Mouse (Mus musculus) cerebellum, adult 11-12 months (tissue): ENCODE results near the gene Aldh1l1.

ENCODE experiments used
- DNase-seq: peaks from one replicate; pipeline ENCODE4 v3.0.0; 2022

The Aldh1l1 gene

GRCm38 (mm10) chr6:90486176-90486921, at the start of gene Aldh1l1:
Gene Aldh1l1, plus strand, starts transcription at chr6:90486427.
- no peak for DNase-seq

DNA sequence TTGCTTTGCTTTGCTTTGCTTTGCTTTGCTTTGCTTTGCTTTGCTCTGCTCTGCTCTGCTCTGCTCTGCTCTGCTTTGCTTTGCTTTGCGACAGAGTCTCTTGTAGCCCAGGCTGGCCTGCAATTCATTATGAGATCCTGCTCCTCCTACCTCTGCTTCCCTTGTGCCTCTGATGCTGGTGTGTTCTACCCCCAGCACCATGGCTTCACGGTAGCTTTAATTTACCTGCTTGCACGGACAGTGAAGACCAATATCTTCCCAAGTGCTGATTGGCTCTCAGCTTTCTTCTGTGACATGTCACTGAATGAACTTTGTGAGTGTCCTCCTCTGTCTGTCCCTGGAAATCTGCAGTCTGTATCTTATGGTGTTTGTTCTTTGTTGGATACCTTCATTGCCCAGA, 49.2 kb upstream of the Aldh1l1 start:
- DNase-seq, result no peak

GRCm38 (mm10) chr6:90446883-90447282, 39.3 kb upstream of the Aldh1l1 start:
- no peak for DNase-seq

GRCm38 (mm10) chr6:90450179-90450578, 36.0 kb upstream of the Aldh1l1 start:
- peak; percentile 81 for DNase-seq

GRCm38 (mm10) chr6:90450697-90451096, 35.5 kb upstream of the Aldh1l1 start:
- peak; percentile 45 for DNase-seq

- no peak for DNase-seq
These were observed 34.7 kb upstream of the Aldh1l1 start for GRCm38 (mm10) chr6:90451512-90451911.

GRCm38 (mm10) chr6:90452603-90453002, 33.6 kb upstream of the Aldh1l1 start:
- DNase-seq, result no peak

- no peak for DNase-seq
These were observed 32.5 kb upstream of the Aldh1l1 start for GRCm38 (mm10) chr6:90453751-90454150.

DNA sequence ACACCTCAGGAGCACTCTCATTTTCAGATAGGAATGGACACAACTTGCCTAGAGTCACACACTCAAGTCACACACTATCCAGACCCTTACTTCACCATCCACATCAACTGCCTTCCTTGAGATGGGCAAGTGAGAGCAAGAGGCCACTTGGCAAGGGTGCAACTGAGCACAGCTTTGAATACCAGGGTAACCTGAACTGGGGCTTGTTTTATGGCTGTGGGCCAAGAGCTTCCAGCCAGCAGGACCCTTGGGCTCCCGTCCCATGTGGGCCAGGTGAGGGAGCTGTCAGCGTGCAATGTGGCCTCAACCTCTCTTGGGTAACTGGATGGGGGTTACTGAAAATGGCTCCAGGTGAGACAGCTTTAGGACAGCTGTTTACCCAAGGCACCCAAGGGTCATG, 28.8 kb upstream of the Aldh1l1 start:
- no peak for DNase-seq

DNA sequence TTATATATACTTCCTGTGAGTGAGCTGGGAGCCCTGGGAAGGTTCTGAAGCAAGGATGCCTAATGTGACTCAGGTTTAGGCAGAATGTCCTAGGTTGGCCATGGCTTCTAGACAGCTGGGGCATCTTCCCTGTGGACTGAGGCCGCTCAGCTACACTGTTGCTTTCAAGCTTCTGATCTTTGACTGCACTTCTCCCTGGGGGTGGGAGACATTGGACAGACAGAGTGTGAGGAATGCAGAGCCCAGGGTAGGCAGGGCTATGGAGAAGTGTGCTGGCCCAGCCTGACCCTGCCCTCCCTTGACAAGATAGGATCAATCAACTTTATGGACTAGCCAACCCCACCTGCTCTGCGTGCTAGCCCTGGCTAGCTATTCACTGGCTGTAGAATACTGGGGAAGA, 25.0 kb upstream of the Aldh1l1 start:
- DNase-seq, result no peak

DNA sequence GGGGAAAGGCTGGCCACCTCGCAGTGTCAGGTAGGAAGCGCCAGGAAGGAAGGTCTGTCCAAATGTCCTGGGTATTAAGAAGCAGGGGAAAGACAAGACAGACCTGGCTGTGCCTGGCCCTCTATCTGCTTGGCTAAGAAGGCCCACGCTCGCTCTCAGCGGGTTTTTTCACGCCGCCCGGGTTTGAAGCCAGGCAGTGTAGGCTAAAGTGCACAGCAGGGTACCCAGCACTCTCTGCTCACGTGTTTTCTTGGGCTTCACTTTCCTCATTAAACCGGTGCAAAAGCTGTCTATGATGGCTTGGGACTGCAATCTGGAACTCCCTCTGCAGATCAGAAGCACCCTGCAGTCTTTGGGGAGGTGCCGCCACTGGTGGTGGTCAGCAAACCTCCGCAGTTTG, 24.5 kb upstream of the Aldh1l1 start:
- DNase-seq, result peak; percentile 46

DNA sequence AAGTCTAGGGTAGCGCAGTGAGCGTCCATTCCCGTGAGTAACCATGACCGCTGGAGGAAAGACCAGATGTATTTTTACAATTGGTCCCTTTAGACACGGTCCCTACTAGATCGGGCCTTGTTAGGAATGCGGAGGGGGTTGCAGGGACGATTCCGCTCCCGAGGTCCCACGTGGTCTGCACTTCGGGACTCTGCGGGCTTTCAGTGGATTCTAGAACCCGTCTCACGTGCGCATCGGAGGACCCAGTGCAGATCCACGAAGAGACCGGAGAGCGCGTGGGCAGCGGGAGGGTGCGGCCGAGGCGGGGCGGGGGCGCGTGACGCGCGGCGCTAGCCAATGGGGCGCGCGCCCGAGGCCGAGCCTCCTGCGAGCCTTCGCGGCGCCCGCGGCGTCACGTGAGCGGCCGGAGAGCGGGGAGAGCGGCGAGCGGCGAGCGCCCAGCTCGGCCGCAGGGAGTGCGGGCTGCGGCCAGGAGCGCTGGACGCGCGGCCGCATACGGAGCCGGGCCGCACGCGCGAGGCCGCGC, 24.0 kb upstream of the Aldh1l1 start, which contains the start of gene Klf15:
Gene Klf15, plus strand, starts transcription at position 396 of the 526 bp plus-strand sequence.
- DNase-seq, result peak; percentile 88

DNA sequence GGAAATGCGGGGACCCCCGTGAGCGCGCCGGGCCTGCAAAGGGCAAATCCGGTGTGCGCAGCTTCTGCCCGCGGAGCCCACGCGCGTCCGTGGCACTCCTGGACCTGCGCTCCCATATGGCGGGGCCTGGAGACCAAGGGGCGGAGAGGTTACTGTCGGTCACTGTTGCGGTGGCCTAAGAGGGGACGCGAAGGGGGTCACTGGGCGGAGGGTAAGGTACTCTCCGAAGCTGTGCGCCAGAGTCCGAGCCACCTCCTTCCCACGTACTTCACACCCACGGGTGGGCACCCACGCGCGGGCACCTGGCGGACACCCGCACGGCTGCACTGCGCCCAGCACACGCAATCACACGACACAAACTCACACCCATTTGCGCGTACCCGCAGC, 23.4 kb upstream of the Aldh1l1 start:
- DNase-seq, result peak; percentile 70

GRCm38 (mm10) chr6:90463228-90463862, 22.9 kb upstream of the Aldh1l1 start:
- DNase-seq, result peak; percentile 83

DNA sequence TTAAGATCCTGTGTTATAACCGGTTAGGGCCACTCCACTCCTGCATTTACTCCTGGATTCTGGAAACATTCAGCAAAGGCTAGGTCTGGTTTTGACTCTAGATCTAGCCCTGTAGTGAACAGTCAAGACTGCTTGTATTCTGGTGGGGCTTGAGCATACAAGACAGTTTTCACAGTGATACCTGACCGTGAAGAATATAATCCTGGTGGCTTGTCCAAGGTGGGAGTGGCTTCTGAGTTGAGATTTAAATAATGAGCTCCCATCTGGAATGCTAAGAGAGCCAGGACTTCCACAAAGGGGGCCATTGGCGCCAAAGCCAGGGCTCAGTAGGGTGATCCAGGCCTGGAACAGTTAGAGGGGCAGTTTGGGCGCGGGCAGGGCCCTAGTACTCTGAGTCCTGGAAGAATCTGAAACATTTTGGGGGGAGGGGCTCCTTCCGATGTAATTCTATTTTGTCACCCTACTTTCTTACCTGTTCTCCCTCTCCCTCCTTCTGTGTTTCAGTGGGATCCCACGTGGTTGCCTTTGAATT, 22.3 kb upstream of the Aldh1l1 start:
- peak; percentile 51 for DNase-seq

DNA sequence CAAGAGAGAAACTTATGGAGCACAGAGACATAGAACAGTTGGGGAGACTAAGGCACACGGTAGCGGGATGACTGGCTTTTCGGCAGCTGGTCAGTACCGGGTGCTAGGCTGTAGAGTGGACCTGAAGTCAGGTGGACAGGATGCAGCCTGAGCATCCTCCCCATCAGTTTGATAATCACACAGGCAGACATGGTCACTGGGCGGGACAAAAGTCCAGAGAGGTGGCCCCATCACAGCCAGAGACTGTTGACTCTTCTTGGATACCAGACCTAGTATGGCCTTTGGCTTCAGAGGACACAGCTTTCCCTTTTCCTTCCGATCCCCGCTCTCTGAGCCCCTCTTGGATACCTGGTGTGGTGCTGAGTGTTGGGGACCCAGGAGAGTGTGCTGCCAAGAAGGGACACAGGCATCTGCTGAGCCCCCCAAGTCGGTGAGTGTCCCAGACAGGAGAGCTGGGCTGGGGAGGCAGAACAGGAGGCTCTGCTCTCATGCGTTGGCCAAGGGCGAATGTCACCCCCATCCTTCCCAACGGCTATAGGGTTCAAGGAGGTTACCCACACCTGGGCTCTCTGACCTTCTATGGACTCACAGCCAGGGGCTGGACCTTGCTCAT, 21.1 kb upstream of the Aldh1l1 start:
- no peak for DNase-seq

- no peak for DNase-seq
These were observed 20.1 kb upstream of the Aldh1l1 start for GRCm38 (mm10) chr6:90466079-90466478.

GRCm38 (mm10) chr6:90466847-90467410, 19.3 kb upstream of the Aldh1l1 start:
- no peak for DNase-seq

DNA sequence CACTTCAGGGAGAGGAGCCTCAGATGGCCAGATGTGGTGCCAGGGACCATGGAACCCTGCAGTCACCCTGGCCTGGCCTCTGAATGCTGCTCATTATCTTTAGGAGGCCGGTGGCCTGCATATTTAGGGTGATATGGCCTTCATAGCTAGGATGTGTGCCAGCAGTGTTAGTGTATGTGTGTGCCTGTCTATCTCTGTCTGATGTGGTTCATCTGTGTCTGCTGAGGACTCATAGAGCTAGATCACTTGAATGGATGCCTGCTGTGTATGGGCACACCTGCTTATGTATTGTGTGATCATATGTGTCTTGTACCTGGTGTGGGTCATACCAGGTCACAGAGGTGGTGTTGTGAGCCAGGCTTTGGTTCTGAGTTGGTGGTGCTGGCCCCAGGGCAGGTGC, 18.0 kb upstream of the Aldh1l1 start:
- no peak for DNase-seq

DNA sequence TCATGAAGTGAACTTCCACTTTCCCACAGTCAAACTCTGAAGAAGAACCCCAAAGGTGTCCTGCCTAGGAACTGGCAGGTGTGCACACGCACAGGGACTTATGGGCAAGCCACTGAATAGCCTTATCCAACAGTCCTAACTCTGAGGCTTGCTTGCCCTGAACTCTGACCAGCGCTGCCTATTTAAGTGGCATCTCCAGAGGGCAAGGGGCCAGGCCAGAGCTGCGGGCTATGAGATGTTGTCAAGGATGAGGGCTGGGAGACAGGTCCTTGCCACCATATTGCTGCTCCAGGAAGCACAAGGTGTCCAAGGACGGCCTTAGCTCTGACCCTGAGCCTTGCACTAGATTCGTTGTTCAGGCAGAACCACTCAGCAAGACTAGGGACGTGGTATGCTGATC, 17.2 kb upstream of the Aldh1l1 start:
- no peak for DNase-seq

- DNase-seq, result no peak
These were observed 16.0 kb upstream of the Aldh1l1 start for GRCm38 (mm10) chr6:90470255-90470654.

DNA sequence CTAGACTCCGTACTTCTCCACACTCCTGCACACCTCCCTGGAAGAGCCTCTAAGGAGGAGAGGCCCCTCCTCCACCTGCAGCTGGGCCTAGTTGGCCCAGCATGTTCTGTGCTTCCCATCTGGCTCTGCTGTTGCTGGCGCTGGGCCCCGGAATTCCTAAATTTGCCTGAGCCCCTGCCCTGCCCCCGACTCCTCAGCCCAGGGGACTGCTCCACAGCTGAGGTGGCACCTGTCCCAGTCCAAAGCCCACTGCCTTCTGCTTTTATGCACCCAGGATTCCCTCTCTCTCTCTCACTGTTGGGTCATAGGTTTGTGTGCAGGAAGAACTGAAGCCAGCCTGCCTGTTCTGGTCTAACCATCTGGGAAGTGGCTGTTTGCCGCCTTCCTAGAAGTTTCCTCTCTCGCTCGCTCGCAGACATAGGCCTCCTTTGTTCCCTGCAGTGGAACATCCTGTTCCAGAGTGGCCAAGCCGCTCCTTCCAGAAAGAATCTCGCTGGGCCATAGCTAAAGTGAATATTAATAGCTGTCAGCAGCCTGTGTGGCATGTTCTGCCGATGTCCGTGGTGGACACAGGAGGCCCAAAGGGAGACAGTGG, 15.2 kb upstream of the Aldh1l1 start:
- peak; percentile 38 for DNase-seq

DNA sequence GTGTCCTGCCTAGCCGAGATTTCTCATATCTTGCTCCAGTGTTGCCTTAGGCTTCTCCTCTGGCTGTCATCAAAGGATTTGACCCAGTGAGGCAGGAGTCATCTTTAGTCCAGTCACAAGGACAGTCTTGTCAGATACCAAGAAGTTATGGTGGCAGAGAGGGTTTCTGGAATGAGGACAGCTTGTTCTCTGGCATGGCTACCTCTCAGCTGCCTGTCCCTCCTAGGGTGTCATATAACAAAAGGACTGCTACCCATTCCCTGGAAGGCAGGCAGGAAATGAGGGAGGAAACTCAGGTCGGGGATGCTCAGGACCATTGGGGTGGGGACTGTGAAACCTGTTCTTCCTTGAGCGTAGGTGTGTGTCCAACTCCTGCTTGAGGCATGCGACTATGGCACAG, 14.1 kb upstream of the Aldh1l1 start:
- DNase-seq, result no peak
